In genomic region chr17:34646906-34647787, GRCm38 (mm10) we compare ENCODE assay signal across 8 mouse cellular contexts. TPM values are rescaled to one million over a fixed set of nuclear protein-coding genes. Genes with fewer than 3 reads are reported as not detected.
DNase-seq lines count a peak whose midpoint lies in the region; ATAC-seq and TF ChIP-seq lines count a peak whose summit lies in the region.

Gene Atf6b (plus strand): TSS chr17:34647146.

- peak within 1 kb of the TSS; percentile 91 for H3K4me2 ChIP-seq in forebrain, embryonic 13.5 days
- peak within 1 kb of the TSS; percentile 94 for H3K4me2 ChIP-seq in liver, postnatal 0 days (ENCODE audit: low read depth, low read length)
- peak within 1 kb of the TSS; percentile 81 for H3K4me2 ChIP-seq in neural tube, embryonic 14.5 days (ENCODE audit: low read depth, low read length)

- H3K27me3 ChIP-seq in ES-Bruce4 (ENCODE audit: control insufficient read depth, insufficient read depth, low read length, poor library complexity, severe bottlenecking): no peaks in the 10 kb centered on the region
- H3K27me3 ChIP-seq in forebrain, embryonic 13.5 days: no peaks in the 10 kb centered on the region
- no peaks in the 10 kb centered on the region for H3K27me3 ChIP-seq in liver, postnatal 0 days (ENCODE audit: insufficient read depth, low read length)
- no peaks in the 10 kb centered on the region for H3K27me3 ChIP-seq in neural tube, embryonic 14.5 days (ENCODE audit: control insufficient read depth, insufficient read depth, low read length)

- H3K9ac ChIP-seq in ES-Bruce4 (ENCODE audit: low read depth, poor library complexity, severe bottlenecking): peak within 1 kb of the TSS; percentile 73
- H3K9ac ChIP-seq in forebrain, embryonic 13.5 days: peak within 1 kb of the TSS; percentile 89
- H3K9ac ChIP-seq in liver, postnatal 0 days (replicated peaks): peak within 1 kb of the TSS; percentile 89
- H3K9ac ChIP-seq in neural tube, embryonic 14.5 days (replicated peaks; ENCODE audit: low read depth, low read length): peak within 1 kb of the TSS; percentile 94

- WGBS in forebrain, embryonic 13.5 days: 1% methylated on average over 66 of the region's 66 CpGs
- under 1% methylated on average over 66 of the region's 66 CpGs for WGBS in large intestine, adult 2 months
- WGBS in liver, postnatal 0 days (ENCODE audit: insufficient replicate concordance): under 1% methylated on average over 66 of the region's 66 CpGs
- under 1% methylated on average over 63 of the region's 66 CpGs for WGBS in neural tube, embryonic 14.5 days

- peaks cover 4% of the 10 kb centered on the region; the same call in 1 of the 2 replicates for H3K36me3 ChIP-seq in ES-Bruce4 (ENCODE audit: control insufficient read depth, insufficient read depth, low read length, poor library complexity, severe bottlenecking)
- peaks cover 38% of the 10 kb centered on the region for H3K36me3 ChIP-seq in forebrain, embryonic 13.5 days (ENCODE audit: poor library complexity, severe bottlenecking)
- peaks cover 12% of the 10 kb centered on the region for H3K36me3 ChIP-seq in liver, postnatal 0 days (replicated peaks; ENCODE audit: insufficient read depth, low read length)
- H3K36me3 ChIP-seq in neural tube, embryonic 14.5 days (ENCODE audit: control insufficient read depth, insufficient read depth, low read length): peaks cover 20% of the 10 kb centered on the region; the same call in 1 of the 2 replicates

- no peaks in the 10 kb centered on the region for H3K4me1 ChIP-seq in ES-Bruce4 (ENCODE audit: control insufficient read depth, insufficient read depth, low read length)
- H3K4me1 ChIP-seq in forebrain, embryonic 13.5 days: peaks cover 31% of the 10 kb centered on the region
- peaks cover 39% of the 10 kb centered on the region for H3K4me1 ChIP-seq in liver, postnatal 0 days (ENCODE audit: insufficient read depth)
- peaks cover 20% of the 10 kb centered on the region for H3K4me1 ChIP-seq in neural tube, embryonic 14.5 days (ENCODE audit: control insufficient read depth, insufficient read depth, low read length)

- peak within 1 kb of the TSS; percentile 93 for H3K4me3 ChIP-seq in ES-Bruce4 (ENCODE audit: low read depth, low read length)
- peak within 1 kb of the TSS; percentile 93 for H3K4me3 ChIP-seq in forebrain, embryonic 13.5 days
- H3K4me3 ChIP-seq in liver, postnatal 0 days (ENCODE audit: low read depth, low read length): peak within 1 kb of the TSS; percentile 99
- peak within 1 kb of the TSS; percentile 100 for H3K4me3 ChIP-seq in neural tube, embryonic 14.5 days (ENCODE audit: low read depth, low read length)

- intact Hi-C loops in heart, postnatal 10 days (cut with DNase I): no loop called here

- TF ChIP-seq EP300 in ES-Bruce4 (IDR thresholded peaks at IDR 0.05; ENCODE audit: insufficient read depth, low read depth, low read length): no peak
- TF ChIP-seq EP300 in liver, postnatal 0 days (IDR thresholded peaks at IDR 0.05; ENCODE audit: low read depth): no peak; the same call in 1 of the 2 replicates

- DNase-seq in heart, postnatal 10 days: peak; percentile 96 to 98
- DNase-seq in large intestine, adult 2 months (ENCODE audit: low read depth, low spot score): peak; percentile 98
- DNase-seq in liver, postnatal 0 days: peak; percentile 95
- peak; percentile 89 for DNase-seq in testis, postnatal 10 days (ENCODE audit: low spot score)

- H3K9me3 ChIP-seq in ES-Bruce4 (replicated peaks; ENCODE audit: control insufficient read depth, insufficient read depth, low read length, poor library complexity, severe bottlenecking): no peaks in the 10 kb centered on the region
- H3K9me3 ChIP-seq in forebrain, embryonic 13.5 days (replicated peaks): no peaks in the 10 kb centered on the region
- H3K9me3 ChIP-seq in liver, postnatal 0 days (ENCODE audit: low read length): no peaks in the 10 kb centered on the region
- no peaks in the 10 kb centered on the region for H3K9me3 ChIP-seq in neural tube, embryonic 14.5 days (ENCODE audit: control insufficient read depth, low read length)

- peak; percentile 92 for ATAC-seq in cerebellum, adult (ENCODE audit: insufficient number of reproducible peaks, low FRiP score, low TSS enrichment)
- ATAC-seq in forebrain, embryonic 13.5 days: peak; percentile 97
- ATAC-seq in liver, postnatal 0 days: peak; percentile 95
- ATAC-seq in neural tube, embryonic 14.5 days (ENCODE audit: low read depth): peak; percentile 97

- no peak for TF ChIP-seq POLR2A in ES-Bruce4 (IDR thresholded peaks at IDR 0.05; ENCODE audit: insufficient read depth, low read length)

- no peak for TF ChIP-seq CTCF in ES-Bruce4 (IDR thresholded peaks at IDR 0.05; ENCODE audit: low read depth, low read length)
- TF ChIP-seq CTCF in liver, postnatal 0 days (IDR thresholded peaks at IDR 0.05; ENCODE audit: low read depth): no peak

- H3K27ac ChIP-seq in ES-Bruce4 (ENCODE audit: insufficient read depth, low read length): no peak within 1 kb of the TSS
- peak within 1 kb of the TSS; percentile 60 for H3K27ac ChIP-seq in forebrain, embryonic 13.5 days
- peak within 1 kb of the TSS; percentile 90 for H3K27ac ChIP-seq in liver, postnatal 0 days (ENCODE audit: low read depth)
- peak within 1 kb of the TSS; percentile 75 for H3K27ac ChIP-seq in neural tube, embryonic 14.5 days (ENCODE audit: low read depth, low read length)

RNA-seq across cellular contexts. Expression of gene Atf6b, which starts in this region (rescaled TPM):
- 31.3 and 32.0 TPM in 2 replicates for polyA plus RNA-seq in ES-Bruce4 (2011; ENCODE audit: insufficient read depth, insufficient read length, low read depth, missing spikeins)
- polyA plus RNA-seq in forebrain, embryonic 13.5 days (2015; fragmentation: Nextera tagmentation; extraction: Ambion mirVana): 95.9 and 105 TPM in 2 replicates
- 10 to 100 TPM; 19.0 to 19.3 TPM for total RNA-seq in heart, postnatal 10 days (2021)
- polyA plus RNA-seq in large intestine, adult 2 months (2012; rRNA removed): 61.0 and 64.1 TPM in 2 replicates
- 12.9 and 13.0 TPM in 2 replicates for polyA plus RNA-seq in liver, postnatal 0 days (2015; fragmentation: Nextera tagmentation; extraction: Ambion mirVana)
- 71.8 and 92.5 TPM in 2 replicates for polyA plus RNA-seq in neural tube, embryonic 14.5 days (2014; fragmentation: Nextera tagmentation; extraction: Ambion mirVana)
